ENCODE assay signal across 12 mouse cellular contexts in genomic region chr11:106535660-106536252, GRCm38 (mm10). TPM values are rescaled to one million over a fixed set of nuclear protein-coding genes. Genes with fewer than 3 reads are reported as not detected.
DNase-seq lines count a peak whose midpoint lies in the region; ATAC-seq and TF ChIP-seq lines count a peak whose summit lies in the region.
"Had no signal": no experiment of that assay in that cellular context is flagged by ENCODE, and none has a peak within 500 bp of the region (broad histone marks: within the 10 kb centered on the region; RNA-seq: fewer than 3 reads in every experiment).

No protein-coding gene starts in this region.

- peak overlapping the region; percentile 53; the same call in 1 of the 2 replicates for H3K27ac ChIP-seq in forebrain, embryonic 12.5 days
- H3K27ac ChIP-seq in forebrain, embryonic 14.5 days (ENCODE audit: low read depth, low read length), result no peak overlapping the region
- peak overlapping the region; percentile 6; the same call in 1 of the 2 replicates for H3K27ac ChIP-seq in kidney, adult 2 months (ENCODE audit: insufficient read depth, low read depth, low read length)
- peak overlapping the region; percentile 54; the same call in 1 of the 2 replicates for H3K27ac ChIP-seq in bone marrow, adult 2 months (ENCODE audit: control insufficient read depth, insufficient read depth, low read depth, low read length, poor library complexity)
- H3K27ac ChIP-seq in liver, embryonic 16.5 days (ENCODE audit: low read length), result peak overlapping the region; percentile 48
- H3K27ac ChIP-seq: stomach, postnatal 0 days had no signal

- DNase-seq in forebrain, embryonic 14.5 days (ENCODE audit: low spot score), result no peak
- DNase-seq in kidney, adult 2 months, result peak; percentile 60
- no peak for DNase-seq in kidney, postnatal 14 days
- no peak for DNase-seq in layer of hippocampus, postnatal 14 days (ENCODE audit: low spot score in 2 of 2)
- DNase-seq: adrenal gland, adult 8-10 months; cerebellum, adult 11 months; gastrocnemius, postnatal 36 days had no signal

- H3K36me3 ChIP-seq in forebrain, embryonic 12.5 days (replicated peaks), result no peaks in the 10 kb centered on the region
- H3K36me3 ChIP-seq in forebrain, embryonic 14.5 days (ENCODE audit: control insufficient read depth, insufficient read depth, low read length), result peaks cover 10% of the 10 kb centered on the region; the same call in 1 of the 2 replicates
- no peaks in the 10 kb centered on the region for H3K36me3 ChIP-seq in kidney, adult 2 months (ENCODE audit: control insufficient read depth, insufficient read depth, low read length)
- H3K36me3 ChIP-seq in liver, embryonic 16.5 days (ENCODE audit: control insufficient read depth, insufficient read depth), result peaks cover 10% of the 10 kb centered on the region

- H3K4me1 ChIP-seq in forebrain, embryonic 12.5 days, result peaks cover 13% of the 10 kb centered on the region; the same call in 1 of the 2 replicates
- no peaks in the 10 kb centered on the region for H3K4me1 ChIP-seq in forebrain, embryonic 14.5 days (ENCODE audit: control insufficient read depth, insufficient read depth, low read length)
- peaks cover 43% of the 10 kb centered on the region for H3K4me1 ChIP-seq in kidney, adult 2 months (ENCODE audit: control insufficient read depth, insufficient read depth, low read length)
- peaks cover 4% of the 10 kb centered on the region; the same call in 1 of the 2 replicates for H3K4me1 ChIP-seq in bone marrow, adult 2 months (ENCODE audit: control insufficient read depth, insufficient read depth, low read length)
- H3K4me1 ChIP-seq in liver, embryonic 16.5 days (ENCODE audit: control insufficient read depth, low read depth, low read length), result peaks cover 9% of the 10 kb centered on the region

- 94% methylated on average over 9 of the region's 9 CpGs for WGBS in forebrain, embryonic 12.5 days
- WGBS in forebrain, embryonic 14.5 days, result 92% methylated on average over 9 of the region's 9 CpGs
- WGBS in kidney, adult 2 months, result 52% methylated on average over 9 of the region's 9 CpGs
- 62% methylated on average over 9 of the region's 9 CpGs for WGBS in bone marrow, adult 2 months
- 66% methylated on average over 9 of the region's 9 CpGs for WGBS in liver, embryonic 16.5 days (ENCODE audit: insufficient replicate concordance)

- no peak overlapping the region for H3K9ac ChIP-seq in forebrain, embryonic 12.5 days
- no peak overlapping the region for H3K9ac ChIP-seq in forebrain, embryonic 14.5 days (ENCODE audit: low read length)
- no peak overlapping the region for H3K9ac ChIP-seq in liver, embryonic 16.5 days (ENCODE audit: low read depth, low read length)

- ATAC-seq in forebrain, embryonic 12.5 days (ENCODE audit: low FRiP score), result no peak
- ATAC-seq in forebrain, embryonic 14.5 days, result no peak
- ATAC-seq in liver, embryonic 16.5 days (ENCODE audit: low read depth), result no peak
- ATAC-seq in erythroblast, adult 5-6 weeks (replicated peaks; ENCODE audit: low FRiP score, poor library complexity, severe bottlenecking), result no peak

- no peaks in the 10 kb centered on the region for H3K27me3 ChIP-seq in forebrain, embryonic 12.5 days
- H3K27me3 ChIP-seq in forebrain, embryonic 14.5 days (replicated peaks; ENCODE audit: control insufficient read depth, insufficient read depth, low read length), result no peaks in the 10 kb centered on the region
- no peaks in the 10 kb centered on the region for H3K27me3 ChIP-seq in kidney, adult 2 months (replicated peaks; ENCODE audit: control insufficient read depth, insufficient read depth, low read length)
- no peaks in the 10 kb centered on the region for H3K27me3 ChIP-seq in liver, embryonic 16.5 days (ENCODE audit: control insufficient read depth, insufficient read depth, low read depth, low read length)

- H3K4me2 ChIP-seq in forebrain, embryonic 12.5 days, result no peak overlapping the region
- no peak overlapping the region for H3K4me2 ChIP-seq in forebrain, embryonic 14.5 days (ENCODE audit: low read length)
- no peak overlapping the region for H3K4me2 ChIP-seq in liver, embryonic 16.5 days (ENCODE audit: low read depth, low read length)

- no peak overlapping the region for H3K4me3 ChIP-seq in forebrain, embryonic 12.5 days (replicated peaks)
- no peak overlapping the region for H3K4me3 ChIP-seq in forebrain, embryonic 14.5 days (ENCODE audit: low read depth, low read length)
- H3K4me3 ChIP-seq in kidney, adult 2 months (ENCODE audit: insufficient read depth, low read depth, low read length), result no peak overlapping the region
- H3K4me3 ChIP-seq in bone marrow, adult 2 months (replicated peaks; ENCODE audit: control insufficient read depth, low read depth, low read length), result no peak overlapping the region
- H3K4me3 ChIP-seq in liver, embryonic 16.5 days (ENCODE audit: low read depth, low read length), result no peak overlapping the region

- H3K9me3 ChIP-seq in forebrain, embryonic 12.5 days, result no peaks in the 10 kb centered on the region
- no peaks in the 10 kb centered on the region for H3K9me3 ChIP-seq in forebrain, embryonic 14.5 days (replicated peaks; ENCODE audit: control insufficient read depth, low read length)
- H3K9me3 ChIP-seq in liver, embryonic 16.5 days (replicated peaks; ENCODE audit: control insufficient read depth, low read length), result no peaks in the 10 kb centered on the region

- TF ChIP-seq CTCF in kidney, adult 2 months (conservative IDR thresholded peaks at IDR 0.05; ENCODE audit: insufficient read depth, insufficient read length, low read depth, low read length), result no peak
- no peak for TF ChIP-seq CTCF in bone marrow, adult 2 months (IDR thresholded peaks at IDR 0.05; ENCODE audit: control insufficient read depth, insufficient read depth, low read length)

- no peak for TF ChIP-seq POLR2A in kidney, adult 2 months (IDR thresholded peaks at IDR 0.05; ENCODE audit: low read depth, low read length)
- no peak for TF ChIP-seq POLR2A in bone marrow, adult 2 months (IDR thresholded peaks at IDR 0.05; ENCODE audit: borderline replicate concordance, control insufficient read depth, low read depth, low read length)

RNA-seq across cellular contexts. Expression of gene Ern1, which starts 48.1 kb away (rescaled TPM):
- polyA plus RNA-seq in forebrain, embryonic 12.5 days (2016; fragmentation: Nextera tagmentation; extraction: Ambion mirVana), result 6.6 and 8.6 TPM in 2 replicates
- polyA plus RNA-seq in forebrain, embryonic 14.5 days (2014; fragmentation: Nextera tagmentation; extraction: Ambion mirVana), result 2.9 and 4.1 TPM in 2 replicates
- polyA plus RNA-seq in kidney, adult 2 months (2012; rRNA removed), result 12.6 and 15.1 TPM in 2 replicates
- 4.4 and 13.4 TPM in 2 replicates for polyA plus RNA-seq in bone marrow, adult 2 months (2011; ENCODE audit: insufficient read depth, insufficient read length, low replicate concordance, missing spikeins)
- 4.7 and 5.2 TPM in 2 replicates for polyA plus RNA-seq in liver, embryonic 16.5 days (2015; fragmentation: Nextera tagmentation; extraction: Ambion mirVana)
- total RNA-seq in erythroblast, adult 5-6 weeks (2015; ENCODE audit: low replicate concordance), result 7.9 and 11.1 TPM in 2 replicates
- 23.8 and 25.6 TPM in 2 replicates for total RNA-seq in erythroblast, adult 5-6 weeks (2017; ENCODE audit: low replicate concordance)
- 10 to 100 TPM in 1 of 2 experiments, 1 to 10 TPM in 1; 9.2 to 10.2 TPM for total RNA-seq in layer of hippocampus, postnatal 14 days (2021)
